Mouse (Mus musculus): Measurements from ENCODE around the gene Tmtc2. TPM values are rescaled to one million over a fixed set of nuclear protein-coding genes. Genes with fewer than 3 reads are reported as not detected.

Gene Tmtc2
- polyA plus RNA-seq, 1 experiment from 2014 or later: 3.5 TPM

DNA sequence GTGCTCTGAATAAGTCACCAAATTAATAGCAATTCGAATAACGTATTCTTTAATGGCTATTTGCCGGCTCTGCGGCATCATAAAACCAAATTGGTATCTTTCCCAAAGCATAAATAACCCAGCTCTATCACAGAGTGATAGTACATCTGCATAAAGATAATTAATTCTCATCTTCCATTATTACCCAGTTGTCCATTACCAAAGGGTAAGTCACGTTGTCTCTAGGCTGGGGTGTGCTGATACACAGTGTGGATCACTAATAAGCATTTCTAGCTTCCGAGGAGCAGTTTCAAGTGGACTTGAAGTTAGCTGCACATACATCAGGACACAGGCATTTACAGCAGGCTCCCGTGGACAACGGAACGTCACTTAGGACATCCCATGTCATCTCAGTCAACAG is 56.1 kb downstream of the Tmtc2 start:
- ATAC-seq (replicated peaks; ENCODE audit: low FRiP score): no peak
- H3K4me3 ChIP-seq (ENCODE audit: low read depth, low read length): no peak overlapping the region
- no peaks in the 10 kb centered on the region for H3K27me3 ChIP-seq (replicated peaks; ENCODE audit: control insufficient read depth, insufficient read depth, low read length)
- H3K4me2 ChIP-seq: no peak overlapping the region
- WGBS: 87% methylated on average over 9 of the region's 9 CpGs
- no peaks in the 10 kb centered on the region for H3K4me1 ChIP-seq (replicated peaks; ENCODE audit: control insufficient read depth, insufficient read depth, low read length)
- no peak overlapping the region for H3K9ac ChIP-seq (ENCODE audit: low read depth, low read length)
- H3K36me3 ChIP-seq (ENCODE audit: control insufficient read depth, insufficient read depth, low read length): no peaks in the 10 kb centered on the region
- DNase-seq (ENCODE audit: low spot score): no peak
- no peak overlapping the region for H3K27ac ChIP-seq (ENCODE audit: low read depth, low read length)
- no peaks in the 10 kb centered on the region for H3K9me3 ChIP-seq (ENCODE audit: control insufficient read depth, low read length)

DNA sequence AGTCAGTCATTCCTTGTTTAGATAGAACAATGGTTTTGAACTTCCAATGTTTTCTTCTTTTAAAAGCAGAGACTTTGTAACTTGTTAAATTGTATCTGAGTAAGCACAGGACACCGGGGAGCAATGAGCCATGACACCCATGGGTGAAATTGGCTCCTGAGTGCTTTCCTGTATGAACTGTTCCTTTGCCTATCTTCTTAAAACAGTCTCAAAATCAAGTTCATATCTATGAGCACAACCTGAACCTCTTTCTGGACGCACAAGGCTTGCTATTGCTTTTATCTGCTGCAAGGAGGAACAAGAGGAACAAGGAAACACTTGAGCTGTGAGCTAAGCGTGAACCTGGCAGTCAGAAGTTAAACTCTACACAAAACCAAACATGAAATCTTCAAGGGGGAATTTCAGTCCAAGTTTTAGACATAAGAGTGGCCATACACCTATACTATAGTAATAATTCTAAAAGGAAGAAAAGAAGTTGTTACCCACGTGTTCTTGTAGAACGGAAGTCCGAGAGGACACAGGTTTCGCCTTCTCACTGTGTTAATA is 60.4 kb downstream of the Tmtc2 start:
- no peaks in the 10 kb centered on the region for H3K27me3 ChIP-seq (replicated peaks; ENCODE audit: control insufficient read depth, insufficient read depth, low read length)

DNA sequence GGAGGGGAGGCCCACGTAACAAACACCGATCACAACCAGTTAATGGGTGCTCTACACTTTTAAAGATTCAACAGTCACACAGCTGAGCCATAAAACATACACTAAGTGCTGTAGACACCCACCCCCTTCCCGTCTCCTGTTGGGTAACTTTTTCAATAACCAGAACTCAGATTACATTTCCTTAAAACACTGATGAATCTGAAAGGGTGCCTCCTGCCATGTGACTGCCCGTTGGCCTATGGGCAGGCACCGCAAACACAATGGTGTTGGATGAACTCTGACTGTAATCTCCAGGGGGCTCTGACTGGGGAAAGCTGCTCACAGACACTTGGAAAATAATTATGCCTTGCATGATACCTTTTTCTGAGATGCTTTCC is 64.4 kb downstream of the Tmtc2 start:
- 60% methylated on average over 4 of the region's 5 CpGs for WGBS

More for the DNA sequence above, 60.4 kb downstream of the Tmtc2 start:
- Histone ChIP-seq H3K9me3 (ENCODE audit: control insufficient read depth, low read length) (no peaks in the 10 kb centered on the region), H3K9ac (ENCODE audit: low read depth, low read length) (no peak overlapping the region), H3K27ac (ENCODE audit: low read depth, low read length) (no peak overlapping the region), H3K4me1 (replicated peaks; ENCODE audit: control insufficient read depth, insufficient read depth, low read length) (no peaks in the 10 kb centered on the region), H3K36me3 (ENCODE audit: control insufficient read depth, insufficient read depth, low read length) (no peaks in the 10 kb centered on the region), H3K4me2 (no peak overlapping the region), H3K4me3 (ENCODE audit: low read depth, low read length) (no peak overlapping the region)
- ATAC-seq (replicated peaks; ENCODE audit: low FRiP score) (peak; percentile 57; the same call in 1 of the 2 replicates), DNase-seq (ENCODE audit: low spot score) (no peak)
- WGBS: 72% methylated on average over 7 of the region's 7 CpGs

DNA sequence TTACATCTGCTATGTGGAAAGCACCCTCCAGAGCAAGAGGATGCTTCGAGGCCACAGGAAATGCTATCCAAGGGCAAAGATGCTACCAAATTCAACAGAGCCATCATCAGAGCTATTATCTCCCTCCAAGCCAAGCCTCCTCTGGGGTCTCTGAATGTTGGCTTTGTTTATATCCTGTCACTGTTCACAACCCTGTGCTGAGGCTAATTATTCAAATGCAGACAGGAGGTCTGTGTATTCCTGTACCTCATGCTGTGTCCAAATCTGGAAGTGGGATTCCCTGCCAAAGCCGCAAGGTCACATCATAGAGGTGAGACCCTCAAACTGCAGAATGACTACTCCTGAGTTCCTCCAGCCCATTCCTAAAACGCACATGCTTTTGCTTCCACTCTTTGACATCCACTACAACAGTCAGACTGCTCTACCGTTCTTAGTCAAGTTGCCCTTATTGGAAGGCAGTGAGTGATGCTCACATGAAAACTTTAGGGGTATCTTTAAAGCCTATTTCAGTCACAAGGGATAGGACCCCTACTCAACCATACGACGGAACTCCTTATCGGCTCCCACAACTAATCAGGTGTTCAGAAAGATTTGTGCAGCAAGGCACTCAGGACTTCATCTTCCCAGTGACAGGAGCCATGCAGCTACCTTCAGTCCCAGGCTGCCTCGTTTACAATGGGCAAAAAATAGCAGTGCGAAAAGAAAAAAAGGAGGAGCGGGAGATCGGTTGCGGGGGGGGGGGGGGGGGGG is 64.9 kb downstream of the Tmtc2 start:
- H3K36me3 ChIP-seq (ENCODE audit: control insufficient read depth, insufficient read depth, low read length): no peaks in the 10 kb centered on the region; the same call in 1 of the 2 replicates
- no peak overlapping the region for H3K9ac ChIP-seq (ENCODE audit: low read depth, low read length)
- ATAC-seq (replicated peaks; ENCODE audit: low FRiP score) (no peak), DNase-seq (ENCODE audit: low spot score) (no peak)
- no peak overlapping the region for H3K4me2 ChIP-seq
- H3K27ac ChIP-seq (ENCODE audit: low read depth, low read length): no peak overlapping the region
- H3K4me1 ChIP-seq (replicated peaks; ENCODE audit: control insufficient read depth, insufficient read depth, low read length): peaks cover 2% of the 10 kb centered on the region; the same call in 1 of the 2 replicates
- no peaks in the 10 kb centered on the region for H3K27me3 ChIP-seq (replicated peaks; ENCODE audit: control insufficient read depth, insufficient read depth, low read length)
- 65% methylated on average over 11 of the region's 12 CpGs for WGBS
- no peak overlapping the region for H3K4me3 ChIP-seq (ENCODE audit: low read depth, low read length)
- no peaks in the 10 kb centered on the region for H3K9me3 ChIP-seq (ENCODE audit: control insufficient read depth, low read length)

More for the DNA sequence above, 64.4 kb downstream of the Tmtc2 start:
- ATAC-seq (replicated peaks; ENCODE audit: low FRiP score) (no peak), DNase-seq (ENCODE audit: low spot score) (no peak)
- Histone ChIP-seq H3K36me3 (ENCODE audit: control insufficient read depth, insufficient read depth, low read length) (no peaks in the 10 kb centered on the region; the same call in 1 of the 2 replicates), H3K9ac (ENCODE audit: low read depth, low read length) (no peak overlapping the region), H3K4me2 (no peak overlapping the region), H3K4me1 (replicated peaks; ENCODE audit: control insufficient read depth, insufficient read depth, low read length) (peaks cover 2% of the 10 kb centered on the region; the same call in 1 of the 2 replicates), H3K9me3 (ENCODE audit: control insufficient read depth, low read length) (no peaks in the 10 kb centered on the region), H3K27ac (ENCODE audit: low read depth, low read length) (no peak overlapping the region), H3K4me3 (ENCODE audit: low read depth, low read length) (no peak overlapping the region), H3K27me3 (replicated peaks; ENCODE audit: control insufficient read depth, insufficient read depth, low read length) (no peaks in the 10 kb centered on the region)

DNA sequence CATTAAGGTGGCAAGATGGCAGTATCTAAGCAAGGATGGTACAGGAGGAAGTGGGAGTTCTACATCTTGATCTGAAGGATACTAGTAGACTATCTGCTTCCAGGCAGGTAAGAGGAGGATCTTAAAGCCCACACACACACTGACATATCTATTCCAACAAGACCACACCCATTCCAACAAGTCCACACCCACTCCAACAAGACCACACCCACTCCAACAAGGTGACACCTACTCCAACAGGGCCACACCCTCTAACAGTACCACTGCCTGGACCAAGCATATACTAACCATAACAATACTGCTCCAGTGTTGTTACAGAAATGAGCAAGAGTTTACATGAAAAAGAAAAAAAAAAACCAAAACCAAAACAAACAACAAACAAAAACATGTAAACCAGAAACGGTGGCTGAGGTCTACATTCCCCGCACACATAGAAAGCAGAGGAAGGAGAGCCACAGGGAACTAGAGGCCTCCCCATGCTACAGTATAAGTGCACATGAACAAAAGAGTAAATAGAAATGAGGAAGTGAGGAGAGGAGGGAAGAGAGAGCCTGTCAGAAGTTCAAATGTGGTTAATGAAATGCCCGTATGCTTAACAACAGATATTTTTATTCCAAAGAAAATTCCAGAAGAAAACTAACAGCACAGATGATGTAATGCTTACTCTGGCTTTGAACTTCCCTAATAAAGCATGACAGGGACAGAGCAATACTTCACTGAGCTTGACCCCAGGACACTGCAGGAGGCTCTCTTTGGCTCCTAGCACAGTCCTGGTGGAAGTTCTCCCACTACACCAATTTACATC is 66.1 kb downstream of the Tmtc2 start:
- no peak overlapping the region for H3K9ac ChIP-seq (ENCODE audit: low read depth, low read length)
- 52% methylated on average over 3 of the region's 3 CpGs for WGBS
- H3K27me3 ChIP-seq (replicated peaks; ENCODE audit: control insufficient read depth, insufficient read depth, low read length): no peaks in the 10 kb centered on the region
- no peak overlapping the region for H3K4me2 ChIP-seq
- no peak overlapping the region for H3K27ac ChIP-seq (ENCODE audit: low read depth, low read length)
- DNase-seq (ENCODE audit: low spot score): no peak
- H3K4me1 ChIP-seq (replicated peaks; ENCODE audit: control insufficient read depth, insufficient read depth, low read length): peaks cover 2% of the 10 kb centered on the region; the same call in 1 of the 2 replicates
- H3K4me3 ChIP-seq (ENCODE audit: low read depth, low read length): no peak overlapping the region
- H3K36me3 ChIP-seq (ENCODE audit: control insufficient read depth, insufficient read depth, low read length): no peaks in the 10 kb centered on the region; the same call in 1 of the 2 replicates
- peak; percentile 75 for ATAC-seq (replicated peaks; ENCODE audit: low FRiP score)
- no peaks in the 10 kb centered on the region for H3K9me3 ChIP-seq (ENCODE audit: control insufficient read depth, low read length)

DNA sequence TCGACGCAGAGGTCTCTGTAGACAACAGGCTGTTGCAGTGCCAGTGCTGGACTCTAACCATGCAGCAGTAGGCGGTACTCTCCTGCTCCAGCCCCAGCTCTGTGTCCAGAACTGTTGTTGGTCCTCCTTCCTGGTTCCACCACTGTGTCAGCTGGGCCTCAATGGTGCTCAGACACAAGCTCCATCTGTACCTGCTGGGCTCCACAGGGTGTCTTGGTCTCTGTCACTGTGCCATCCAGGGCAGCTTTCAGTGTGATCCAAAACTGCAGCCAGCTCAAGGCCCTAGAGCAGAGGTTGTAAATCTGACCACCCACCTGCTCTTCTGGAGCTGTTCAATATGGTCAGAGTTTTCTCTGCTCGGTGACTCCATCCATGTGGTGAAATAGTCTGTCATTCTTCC is 68.2 kb downstream of the Tmtc2 start:
- no peak for DNase-seq (ENCODE audit: low spot score)
- Histone ChIP-seq H3K36me3 (ENCODE audit: control insufficient read depth, insufficient read depth, low read length) (no peaks in the 10 kb centered on the region; the same call in 1 of the 2 replicates), H3K4me3 (ENCODE audit: low read depth, low read length) (no peak overlapping the region), H3K9me3 (ENCODE audit: control insufficient read depth, low read length) (no peaks in the 10 kb centered on the region), H3K4me2 (no peak overlapping the region), H3K9ac (ENCODE audit: low read depth, low read length) (no peak overlapping the region), H3K27me3 (replicated peaks; ENCODE audit: control insufficient read depth, insufficient read depth, low read length) (no peaks in the 10 kb centered on the region), H3K4me1 (replicated peaks; ENCODE audit: control insufficient read depth, insufficient read depth, low read length) (peaks cover 2% of the 10 kb centered on the region; the same call in 1 of the 2 replicates), H3K27ac (ENCODE audit: low read depth, low read length) (no peak overlapping the region)
- ATAC-seq (replicated peaks; ENCODE audit: low FRiP score): no peak
- 85% methylated on average over 4 of the region's 4 CpGs for WGBS

DNA sequence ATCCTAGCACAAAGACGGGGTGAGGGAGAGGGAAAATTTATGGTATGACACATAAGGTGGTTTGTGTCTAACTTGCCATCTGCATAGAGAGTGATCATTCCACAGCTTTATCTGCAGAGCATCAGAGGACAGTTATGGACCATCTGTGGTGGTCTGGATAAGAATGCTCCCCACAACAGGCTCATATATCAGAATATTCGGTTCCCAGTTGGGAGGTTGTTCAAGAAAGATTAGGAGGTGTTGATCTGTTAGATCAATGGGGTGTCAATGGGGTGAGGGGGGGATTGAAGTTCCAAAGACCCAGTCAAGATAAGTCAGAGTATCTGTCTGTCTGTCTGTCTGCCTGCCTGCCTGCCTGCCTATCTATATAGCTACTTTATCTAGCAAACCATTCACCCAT is 69.8 kb downstream of the Tmtc2 start:
- WGBS: 50% methylated on average over 2 of the region's 2 CpGs
- no peaks in the 10 kb centered on the region for H3K9me3 ChIP-seq (ENCODE audit: control insufficient read depth, low read length)
- no peak overlapping the region for H3K27ac ChIP-seq (ENCODE audit: low read depth, low read length)
- H3K36me3 ChIP-seq (ENCODE audit: control insufficient read depth, insufficient read depth, low read length): no peaks in the 10 kb centered on the region; the same call in 1 of the 2 replicates
- H3K4me3 ChIP-seq (ENCODE audit: low read depth, low read length): no peak overlapping the region
- H3K4me1 ChIP-seq (replicated peaks; ENCODE audit: control insufficient read depth, insufficient read depth, low read length): peaks cover 13% of the 10 kb centered on the region
- no peak overlapping the region for H3K4me2 ChIP-seq
- ATAC-seq (replicated peaks; ENCODE audit: low FRiP score) (peak; percentile 75), DNase-seq (ENCODE audit: low spot score) (no peak)
- H3K9ac ChIP-seq (ENCODE audit: low read depth, low read length): no peak overlapping the region
- no peaks in the 10 kb centered on the region for H3K27me3 ChIP-seq (replicated peaks; ENCODE audit: control insufficient read depth, insufficient read depth, low read length)

DNA sequence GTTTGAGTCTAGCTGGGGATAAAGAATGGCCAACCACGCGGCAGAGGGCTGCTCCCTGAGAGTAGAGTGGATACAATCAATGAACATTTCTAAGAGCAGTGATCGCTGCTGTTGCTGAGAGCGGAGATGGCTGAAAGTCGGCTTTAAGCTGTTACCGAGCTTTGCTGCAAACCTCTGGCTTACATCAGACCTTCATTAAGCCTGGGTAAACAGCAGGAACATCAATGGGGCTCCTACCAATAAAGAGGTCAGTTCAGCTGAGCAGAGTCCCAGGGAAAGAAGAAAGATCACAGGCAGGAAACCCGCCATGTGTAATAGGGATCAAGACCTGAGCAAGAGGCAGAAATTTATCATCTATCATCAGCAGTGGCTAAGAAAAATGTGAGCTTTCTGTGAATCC is 72.5 kb downstream of the Tmtc2 start:
- WGBS: 70% methylated on average over 7 of the region's 7 CpGs
- Histone ChIP-seq H3K9me3 (ENCODE audit: control insufficient read depth, low read length) (no peaks in the 10 kb centered on the region), H3K9ac (ENCODE audit: low read depth, low read length) (no peak overlapping the region), H3K36me3 (ENCODE audit: control insufficient read depth, insufficient read depth, low read length) (no peaks in the 10 kb centered on the region; the same call in 1 of the 2 replicates), H3K27me3 (replicated peaks; ENCODE audit: control insufficient read depth, insufficient read depth, low read length) (no peaks in the 10 kb centered on the region), H3K27ac (ENCODE audit: low read depth, low read length) (no peak overlapping the region), H3K4me1 (replicated peaks; ENCODE audit: control insufficient read depth, insufficient read depth, low read length) (peaks cover 15% of the 10 kb centered on the region), H3K4me3 (ENCODE audit: low read depth, low read length) (no peak overlapping the region), H3K4me2 (no peak overlapping the region)
- ATAC-seq (replicated peaks; ENCODE audit: low FRiP score) (no peak), DNase-seq (ENCODE audit: low spot score) (no peak)
